Mouse (Mus musculus) midbrain, embryonic 13.5 days (tissue): Measurements from ENCODE around the gene Dnal1. TPM values are rescaled to one million over a fixed set of nuclear protein-coding genes. Genes with fewer than 3 reads are reported as not detected.

ENCODE experiments used
- ATAC-seq: fragments of 200-750 bp; cut with Nextera tagmentation; 2 replicates; pipeline ENCODE4 v1.8.0; 2017; ENCODE audit warnings: mild to moderate bottlenecking, moderate TSS enrichment, moderate library complexity
- H3K27ac ChIP-seq: fragments of 300-500 bp; sonication (generic); 2 replicates; pipeline ENCODE4 v1.5.1; 2015; ENCODE audit warnings: inconsistent platforms, mild to moderate bottlenecking, moderate library complexity
- H3K27me3 ChIP-seq: fragments of 300-500 bp; sonication (generic); 2 replicates; pipeline ENCODE4 v1.6.1; 2015; ENCODE audit warnings: mild to moderate bottlenecking, inconsistent platforms
- H3K36me3 ChIP-seq: fragments of 300-500 bp; sonication (generic); 2 replicates; pipeline ENCODE4 v1.6.1; 2015; ENCODE audit warnings: mild to moderate bottlenecking, inconsistent platforms
- H3K4me1 ChIP-seq: fragments of 300-500 bp; sonication (generic); replicated peaks from 2 replicates; pipeline ENCODE4 v1.6.1; 2015; ENCODE audit warnings: inconsistent platforms
- H3K4me2 ChIP-seq: fragments of 300-500 bp; sonication (generic); replicated peaks from 2 replicates; pipeline ENCODE4 v1.6.1; 2015; ENCODE audit warnings: moderate library complexity, mild to moderate bottlenecking, inconsistent platforms
- H3K4me3 ChIP-seq: fragments of 300-500 bp; sonication (generic); replicated peaks from 2 replicates; pipeline ENCODE4 v1.5.1; 2015; ENCODE audit warnings: mild to moderate bottlenecking, inconsistent platforms
- H3K9ac ChIP-seq: fragments of 300-500 bp; sonication (generic); replicated peaks from 2 replicates; pipeline ENCODE4 v1.6.1; 2015; ENCODE audit warnings: mild to moderate bottlenecking, inconsistent platforms
- H3K9me3 ChIP-seq: fragments of 300-500 bp; sonication (generic); 2 replicates; pipeline ENCODE4 v1.6.1; 2016; ENCODE audit warnings: mild to moderate bottlenecking, inconsistent platforms
- WGBS: fragments of 180-500 bp; shearing (Covaris S2); methylation state at CpG from one replicate; pipeline ENCODE4 v1.1.7; 2015; 5-methylcytosine and 5-hydroxymethylcytosine counted together
- polyA plus RNA-seq: library from polyadenylated mRNA; unstranded; fragments of >200 nt; fragmentation: Nextera tagmentation; extraction: Ambion mirVana; gene quantifications from 2 replicates; pipeline ENCODE4 v1.2.1, GENCODE M21; 2015

Gene Dnal1
- polyA plus RNA-seq, 1 experiment from 2014 or later = 9.7 TPM

DNA sequence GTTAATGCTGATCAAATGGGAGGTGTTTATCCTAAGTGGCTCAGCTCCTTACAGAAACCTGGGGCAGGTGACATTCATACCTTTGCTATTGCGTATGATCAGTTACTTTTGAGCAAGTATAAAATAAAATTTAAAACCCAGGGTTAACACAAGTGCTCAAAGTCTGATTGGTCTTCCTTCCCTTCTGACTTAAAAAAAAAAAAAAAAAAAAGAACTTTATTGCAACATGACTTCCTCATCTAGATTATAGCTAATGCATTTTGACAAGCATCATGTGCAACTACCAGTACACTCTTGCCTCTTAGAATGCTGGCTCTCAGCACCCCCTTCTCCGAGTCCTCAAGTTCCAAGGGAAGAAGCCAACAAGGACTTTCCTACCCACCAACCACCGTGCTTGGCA is 58.0 kb downstream of the Dnal1 start:
- Histone ChIP-seq H3K4me3 (no peak overlapping the region), H3K9ac (no peak overlapping the region), H3K4me1 (peaks cover 24% of the 10 kb centered on the region), H3K27me3 (no peaks in the 10 kb centered on the region), H3K4me2 (no peak overlapping the region), H3K27ac (no peak overlapping the region), H3K9me3 (no peaks in the 10 kb centered on the region), H3K36me3 (peaks cover 31% of the 10 kb centered on the region)
- ATAC-seq = no peak
- 94% methylated on average over 3 of the region's 3 CpGs for WGBS

DNA sequence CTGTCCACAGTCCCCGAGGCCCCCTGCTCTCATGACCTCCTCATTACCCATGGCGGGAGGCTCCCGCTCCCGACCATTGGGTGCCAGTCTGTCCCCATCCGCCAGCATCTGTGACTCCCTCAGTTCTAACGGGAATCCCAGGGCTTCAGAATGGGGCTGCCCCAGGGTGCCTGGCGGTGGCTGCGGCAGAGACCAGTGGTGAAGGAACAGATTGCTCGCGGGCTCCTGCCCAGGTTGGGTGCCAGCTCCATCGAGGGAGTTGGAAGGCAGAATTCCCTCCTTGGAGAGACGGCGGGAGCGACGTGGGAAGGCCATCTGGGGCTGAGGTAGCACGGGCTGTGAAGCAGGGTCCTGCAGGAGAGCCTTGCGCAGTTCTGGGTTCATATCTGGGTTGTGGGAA is 58.7 kb downstream of the Dnal1 start:
- no peak overlapping the region for H3K4me2 ChIP-seq
- H3K27me3 ChIP-seq = no peaks in the 10 kb centered on the region
- ATAC-seq = no peak
- H3K36me3 ChIP-seq = peaks cover 31% of the 10 kb centered on the region
- H3K9ac ChIP-seq = no peak overlapping the region
- no peak overlapping the region for H3K27ac ChIP-seq
- H3K9me3 ChIP-seq = no peaks in the 10 kb centered on the region
- H3K4me3 ChIP-seq = no peak overlapping the region
- peaks cover 30% of the 10 kb centered on the region for H3K4me1 ChIP-seq
- WGBS = 91% methylated on average over 17 of the region's 17 CpGs

DNA sequence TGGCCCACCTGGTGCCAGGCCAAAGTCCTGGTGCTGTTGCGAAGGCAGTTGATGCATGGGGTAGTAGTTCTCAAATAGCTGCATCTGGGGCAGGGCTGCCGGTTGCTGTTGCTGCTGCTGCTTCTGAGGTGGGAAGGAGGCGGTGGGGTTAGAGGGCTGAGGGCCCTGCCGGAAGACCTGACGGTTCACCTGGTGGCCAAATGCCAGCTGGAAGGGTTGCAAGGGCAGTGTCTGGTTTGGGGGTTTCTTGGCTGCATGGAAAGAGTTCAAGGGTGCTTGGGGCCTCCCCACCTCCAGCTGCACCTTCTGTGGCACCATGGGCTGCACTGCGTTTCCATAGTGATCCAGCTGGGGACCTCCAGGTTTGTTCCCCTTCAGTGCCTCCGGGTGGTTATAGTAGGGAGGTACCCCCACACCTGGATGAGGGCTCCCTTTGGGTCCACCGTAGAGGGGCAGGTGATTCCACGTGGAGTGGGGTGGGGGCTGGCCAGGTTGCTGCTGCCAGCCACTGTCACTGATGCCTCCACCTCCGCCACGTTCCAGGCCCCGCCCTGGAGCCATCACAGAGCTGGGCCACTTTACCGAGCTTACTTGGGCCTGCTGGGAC is 59.2 kb downstream of the Dnal1 start:
- no peaks in the 10 kb centered on the region for H3K27me3 ChIP-seq
- H3K9me3 ChIP-seq = no peaks in the 10 kb centered on the region
- H3K9ac ChIP-seq = no peak overlapping the region
- no peak overlapping the region for H3K27ac ChIP-seq
- WGBS = 97% methylated on average over 13 of the region's 13 CpGs
- no peak overlapping the region for H3K4me3 ChIP-seq
- H3K36me3 ChIP-seq = peaks cover 31% of the 10 kb centered on the region
- ATAC-seq = no peak
- H3K4me1 ChIP-seq = peaks cover 35% of the 10 kb centered on the region
- H3K4me2 ChIP-seq = no peak overlapping the region

DNA sequence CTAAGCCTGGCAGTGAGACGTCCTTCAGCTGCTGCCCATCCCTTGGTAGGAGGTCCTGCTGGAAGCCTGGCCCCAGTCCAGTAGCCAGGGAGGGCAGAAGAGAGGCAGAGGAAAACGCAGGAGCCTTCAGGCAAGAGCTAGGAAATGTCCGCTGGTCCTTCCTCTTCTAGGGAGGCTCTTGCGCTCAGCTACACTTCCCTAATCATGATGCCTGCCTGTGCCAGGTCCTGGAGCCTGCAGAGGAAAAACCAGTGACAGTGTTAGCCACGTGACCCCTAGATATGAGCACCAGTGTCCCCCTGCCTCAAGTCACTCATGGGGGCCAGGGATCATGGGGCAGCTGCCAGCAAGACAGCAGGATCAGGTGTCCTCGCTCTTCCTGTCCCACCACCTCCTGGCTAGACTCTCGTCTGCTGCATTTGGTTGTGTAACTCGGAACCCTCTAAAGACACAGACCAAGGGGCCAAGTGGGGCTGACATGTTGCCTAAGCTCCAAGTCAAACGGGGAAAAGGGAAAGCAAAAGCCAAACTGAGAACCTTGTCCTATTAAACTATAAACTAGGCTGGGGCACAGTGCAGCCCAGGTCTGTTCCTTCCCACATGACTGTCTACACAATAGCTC is 60.1 kb downstream of the Dnal1 start:
- H3K27me3 ChIP-seq = no peaks in the 10 kb centered on the region
- ATAC-seq = no peak
- no peak overlapping the region for H3K4me2 ChIP-seq
- peaks cover 29% of the 10 kb centered on the region for H3K36me3 ChIP-seq
- no peaks in the 10 kb centered on the region for H3K9me3 ChIP-seq
- H3K9ac ChIP-seq = no peak overlapping the region
- no peak overlapping the region for H3K4me3 ChIP-seq
- H3K4me1 ChIP-seq = peaks cover 39% of the 10 kb centered on the region
- 90% methylated on average over 9 of the region's 9 CpGs for WGBS
- no peak overlapping the region for H3K27ac ChIP-seq

DNA sequence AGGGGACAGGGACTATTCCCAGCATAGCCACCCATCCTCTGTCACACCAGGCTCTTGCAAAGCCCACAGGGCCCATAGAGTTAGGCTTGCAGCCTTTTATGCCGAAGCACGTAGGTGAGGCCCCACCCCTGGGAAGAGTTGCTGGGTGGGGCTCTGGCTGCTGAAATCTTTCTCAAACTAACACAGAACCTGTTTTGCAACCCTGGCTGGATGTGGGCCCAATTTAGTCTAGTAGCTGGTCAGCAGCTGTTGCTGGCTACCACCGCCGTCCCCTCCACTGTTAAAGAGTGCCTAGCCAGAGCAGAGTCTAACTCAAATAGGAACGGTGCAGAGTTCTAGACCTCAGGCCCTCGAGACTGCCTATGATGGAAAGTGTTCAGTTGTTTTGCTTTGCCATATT is 60.7 kb downstream of the Dnal1 start:
- H3K36me3 ChIP-seq = peaks cover 29% of the 10 kb centered on the region
- H3K4me1 ChIP-seq = peaks cover 41% of the 10 kb centered on the region
- no peak overlapping the region for H3K4me3 ChIP-seq
- no peaks in the 10 kb centered on the region for H3K9me3 ChIP-seq
- no peak overlapping the region for H3K4me2 ChIP-seq
- 88% methylated on average over 6 of the region's 6 CpGs for WGBS
- peak overlapping the region; percentile 78; the same call in 1 of the 2 replicates for H3K9ac ChIP-seq
- no peak overlapping the region for H3K27ac ChIP-seq
- peak; percentile 9; the same call in 1 of the 2 replicates for ATAC-seq
- H3K27me3 ChIP-seq = no peaks in the 10 kb centered on the region

DNA sequence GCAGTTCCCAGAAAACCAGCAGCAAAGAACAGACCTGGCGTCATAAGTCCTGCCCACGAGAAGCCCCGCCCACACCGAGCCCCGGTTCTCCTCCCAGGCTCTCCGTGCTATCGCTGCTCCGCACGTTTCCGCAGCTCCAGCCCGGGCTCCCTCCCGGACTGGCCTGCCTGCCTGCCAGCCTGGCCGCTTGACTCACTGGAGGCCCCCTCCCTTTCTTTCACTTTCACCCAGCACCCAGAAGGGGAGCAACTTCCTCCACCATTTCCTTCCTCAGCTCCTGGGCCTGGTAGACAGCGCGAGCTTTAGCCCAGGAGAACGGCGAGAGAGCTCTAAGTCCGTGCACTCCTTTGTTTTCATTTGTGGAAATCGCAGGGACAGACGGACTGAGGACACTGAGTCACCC is 61.5 kb downstream of the Dnal1 start:
- H3K9me3 ChIP-seq = no peaks in the 10 kb centered on the region
- peak overlapping the region; percentile 72 for H3K4me2 ChIP-seq
- ATAC-seq = peak; percentile 84
- 2% methylated on average over 20 of the region's 20 CpGs for WGBS
- H3K9ac ChIP-seq = peak overlapping the region; percentile 78
- peaks cover 29% of the 10 kb centered on the region for H3K36me3 ChIP-seq
- H3K27me3 ChIP-seq = no peaks in the 10 kb centered on the region
- H3K4me3 ChIP-seq = peak overlapping the region; percentile 45
- H3K27ac ChIP-seq = peak overlapping the region; percentile 94
- peaks cover 49% of the 10 kb centered on the region for H3K4me1 ChIP-seq

DNA sequence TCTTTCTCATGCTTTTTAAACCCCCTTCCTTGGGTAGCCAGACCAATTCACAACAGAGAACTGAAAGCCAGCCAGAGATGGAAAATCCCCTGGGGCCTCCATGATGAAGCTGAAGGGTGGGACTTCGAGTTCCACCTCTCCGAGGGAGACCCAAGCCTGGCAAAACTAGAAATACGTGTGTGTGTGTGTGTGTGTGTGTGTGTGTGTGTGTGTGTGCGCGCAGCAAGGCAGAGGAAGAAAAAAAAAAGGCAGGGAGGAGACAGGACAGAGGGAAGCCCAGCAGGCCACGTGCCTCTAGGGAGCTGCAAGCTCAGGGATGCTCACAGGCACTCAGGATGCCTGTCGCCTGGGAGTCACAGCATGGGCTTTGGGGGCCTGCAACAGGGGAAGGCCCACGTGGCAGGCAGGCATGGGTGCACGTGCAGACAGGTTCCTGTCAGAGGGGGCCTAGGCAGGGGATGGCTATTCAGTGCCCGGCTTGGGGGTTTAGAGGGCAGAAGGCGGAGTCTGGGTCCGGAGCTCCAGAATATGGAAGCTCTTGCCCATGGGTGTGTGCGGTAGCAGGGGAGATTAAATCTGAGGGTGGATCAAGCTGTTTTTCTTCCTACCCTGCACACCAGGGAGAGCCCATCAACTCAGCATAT is 62.1 kb downstream of the Dnal1 start:
- H3K27ac ChIP-seq = peak overlapping the region; percentile 94
- H3K9me3 ChIP-seq = no peaks in the 10 kb centered on the region
- ATAC-seq = peak; percentile 48
- peak overlapping the region; percentile 45 for H3K4me3 ChIP-seq
- 4% methylated on average over 11 of the region's 13 CpGs for WGBS
- peaks cover 25% of the 10 kb centered on the region for H3K36me3 ChIP-seq
- no peaks in the 10 kb centered on the region for H3K27me3 ChIP-seq
- peak overlapping the region; percentile 72 for H3K4me2 ChIP-seq
- peaks cover 55% of the 10 kb centered on the region for H3K4me1 ChIP-seq
- peak overlapping the region; percentile 78 for H3K9ac ChIP-seq

DNA sequence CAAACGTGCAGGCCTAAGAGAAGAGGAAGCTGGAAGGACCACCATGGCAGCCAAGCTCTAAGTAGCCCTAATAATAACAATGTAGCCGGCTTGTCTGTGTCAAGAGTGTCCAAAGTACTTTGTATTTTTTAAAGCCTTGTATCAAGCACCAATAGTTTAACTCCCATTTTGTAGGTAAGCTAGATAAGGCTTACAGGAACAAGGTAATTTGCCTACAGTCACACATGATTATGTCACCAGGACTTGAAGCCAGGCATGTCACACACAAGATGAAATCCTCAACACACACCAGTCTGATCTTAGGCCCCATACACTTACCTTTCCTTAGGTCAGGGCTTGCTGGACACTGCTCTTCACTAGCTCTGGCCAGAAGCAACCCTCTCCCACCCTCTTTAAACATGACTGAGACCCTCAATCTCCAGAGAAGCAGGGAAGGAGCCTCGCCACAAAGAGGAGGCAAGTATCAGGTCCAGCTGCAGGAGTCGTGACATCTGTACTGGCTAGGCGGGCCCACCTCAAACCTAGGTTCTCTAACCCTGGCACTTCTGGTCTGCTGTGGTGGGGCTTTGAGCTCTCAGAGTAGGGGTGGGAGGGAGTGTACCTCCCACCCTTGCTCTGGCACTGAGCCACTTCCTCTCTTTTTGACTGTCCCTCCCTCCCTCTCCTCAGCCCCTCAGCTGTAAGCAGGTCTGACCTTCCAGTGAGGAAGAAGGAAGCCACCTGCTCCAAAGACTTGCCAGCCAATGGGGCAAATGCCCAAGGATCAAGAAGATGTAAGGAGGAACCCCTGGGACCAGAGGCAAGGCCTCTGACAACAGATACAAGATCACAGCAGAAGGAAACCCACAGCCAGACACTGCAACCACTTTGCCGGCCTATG is 63.0 kb downstream of the Dnal1 start:
- peaks cover 63% of the 10 kb centered on the region for H3K4me1 ChIP-seq
- no peaks in the 10 kb centered on the region for H3K27me3 ChIP-seq
- H3K9me3 ChIP-seq = no peaks in the 10 kb centered on the region
- H3K27ac ChIP-seq = peak overlapping the region; percentile 94
- WGBS = 39% methylated on average over 6 of the region's 6 CpGs
- peak overlapping the region; percentile 78; the same call in 1 of the 2 replicates for H3K9ac ChIP-seq
- no peak overlapping the region for H3K4me3 ChIP-seq
- peaks cover 17% of the 10 kb centered on the region for H3K36me3 ChIP-seq
- ATAC-seq = no peak
- peak overlapping the region; percentile 72 for H3K4me2 ChIP-seq

DNA sequence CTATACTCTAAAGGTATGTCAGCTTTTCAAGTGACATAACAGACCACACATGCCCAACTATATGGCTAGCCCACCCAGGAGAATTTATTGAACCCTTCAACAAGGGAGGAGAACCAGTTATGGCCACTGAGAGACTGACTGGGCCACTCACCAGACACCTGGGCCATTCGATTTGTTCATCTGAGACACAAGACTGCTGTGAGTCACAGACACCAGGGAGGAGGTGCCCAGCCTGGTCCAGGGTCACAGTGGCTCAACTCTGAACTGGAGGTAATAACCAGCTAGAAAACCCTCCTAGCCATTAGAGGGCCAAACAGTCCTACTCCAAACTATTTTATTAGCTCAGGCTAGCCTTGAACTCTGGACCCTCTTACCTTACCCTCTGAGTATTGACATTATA is 63.9 kb downstream of the Dnal1 start:
- peaks cover 64% of the 10 kb centered on the region for H3K4me1 ChIP-seq

DNA sequence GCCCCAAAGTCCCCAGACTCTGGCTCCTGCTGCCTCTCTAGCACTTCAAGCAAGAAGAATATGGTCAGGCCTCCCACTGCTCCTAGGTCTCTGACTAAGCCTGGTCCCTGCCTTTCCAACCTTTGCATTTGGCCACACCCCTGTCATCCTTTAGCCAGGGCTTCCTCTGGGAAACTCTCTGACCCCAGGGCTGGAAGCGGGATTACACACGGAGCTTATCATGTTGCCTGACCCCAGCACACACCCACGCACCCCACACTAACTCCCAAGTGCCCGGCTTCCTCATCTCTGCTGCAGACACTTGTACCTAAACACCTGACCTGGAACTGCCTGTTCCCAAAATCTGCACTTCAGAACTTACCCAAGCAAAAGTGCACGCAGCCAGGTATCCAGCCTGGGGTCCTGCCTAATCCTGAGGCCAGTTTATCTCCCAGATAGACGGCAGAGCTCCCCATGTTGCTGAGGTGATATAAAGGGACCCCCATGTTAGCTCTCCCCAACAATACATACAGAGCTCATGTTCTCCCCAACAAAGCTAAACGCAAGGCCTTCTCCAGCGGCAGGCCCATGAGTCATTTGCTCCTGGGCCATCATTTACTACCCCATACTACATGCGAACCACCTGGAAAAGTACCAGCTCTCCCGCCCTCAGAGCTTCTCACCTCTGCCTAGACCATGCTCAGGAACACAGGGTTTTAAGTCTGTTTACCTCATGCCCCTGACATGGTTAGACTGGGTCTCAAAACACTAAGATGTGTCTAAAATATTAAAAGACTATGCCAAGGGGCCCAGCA is 64.7 kb downstream of the Dnal1 start:
- Histone ChIP-seq H3K27ac (no peak overlapping the region), H3K27me3 (no peaks in the 10 kb centered on the region), H3K4me3 (no peak overlapping the region), H3K4me2 (no peak overlapping the region), H3K9ac (no peak overlapping the region; the same call in 1 of the 2 replicates), H3K9me3 (no peaks in the 10 kb centered on the region), H3K4me1 (peaks cover 64% of the 10 kb centered on the region), H3K36me3 (peaks cover 2% of the 10 kb centered on the region)
- no peak for ATAC-seq
- 67% methylated on average over 10 of the region's 10 CpGs for WGBS

More for the DNA sequence above, 63.9 kb downstream of the Dnal1 start:
- no peak overlapping the region for H3K4me2 ChIP-seq
- H3K27me3 ChIP-seq = no peaks in the 10 kb centered on the region
- H3K4me3 ChIP-seq = no peak overlapping the region
- ATAC-seq = no peak
- WGBS = 58% methylated on average over 1 of the region's 1 CpGs
- H3K27ac ChIP-seq = no peak overlapping the region
- no peak overlapping the region for H3K9ac ChIP-seq
- H3K36me3 ChIP-seq = peaks cover 10% of the 10 kb centered on the region
- H3K9me3 ChIP-seq = no peaks in the 10 kb centered on the region

DNA sequence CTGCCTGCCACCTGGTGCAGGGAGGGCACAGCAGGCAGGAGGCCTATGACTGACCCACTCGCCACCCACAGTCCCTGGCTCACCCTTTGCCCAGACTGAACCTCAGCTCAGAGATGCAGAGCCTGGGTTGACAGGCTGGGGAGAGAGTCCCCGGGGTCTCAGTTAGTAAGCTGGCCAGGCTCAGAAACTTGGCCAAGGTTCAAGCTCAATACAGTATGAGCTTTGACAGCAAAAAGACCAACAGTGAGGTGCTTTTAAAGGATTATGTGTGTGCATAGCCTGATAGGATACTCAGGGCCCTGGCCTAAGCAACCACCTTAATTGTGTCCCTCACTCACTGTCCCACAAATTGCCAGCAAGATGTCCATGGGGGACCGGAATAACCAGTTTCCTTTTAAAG is 65.9 kb downstream of the Dnal1 start:
- no peak overlapping the region for H3K4me3 ChIP-seq
- no peaks in the 10 kb centered on the region for H3K9me3 ChIP-seq
- peak overlapping the region; percentile 74; the same call in 1 of the 2 replicates for H3K27ac ChIP-seq
- WGBS = 63% methylated on average over 3 of the region's 3 CpGs
- no peak overlapping the region for H3K9ac ChIP-seq
- H3K4me2 ChIP-seq = no peak overlapping the region
- no peaks in the 10 kb centered on the region for H3K27me3 ChIP-seq
- H3K4me1 ChIP-seq = peaks cover 61% of the 10 kb centered on the region
- no peak for ATAC-seq
- H3K36me3 ChIP-seq = no peaks in the 10 kb centered on the region
